Mouse (Mus musculus): ENCODE measurements at regions not wholly inside any gene's neighbourhood (a gene's known extent, or its start where the extent isn't known, plus 50 kb on each side); places are given as distances from the start of the nearest gene placed in this dataset.

GRCm38 (mm10) chr4:142829711-142830110, 383.1 kb downstream of the Prdm2 start:
- no peak for DNase-seq (ENCODE audit: low spot score in 2 of 2)
- H3K27ac ChIP-seq, result no peak overlapping the region
- H3K4me3 ChIP-seq, result no peak overlapping the region
- TF ChIP-seq CTCF (conservative IDR thresholded peaks at IDR 0.05), result no peak

GRCm38 (mm10) chr4:142828969-142829368, 383.8 kb downstream of the Prdm2 start:
- Histone ChIP-seq H3K27ac (no peak overlapping the region), H3K4me3 (no peak overlapping the region)
- DNase-seq (ENCODE audit: low spot score in 2 of 2), result no peak
- no peak for TF ChIP-seq CTCF (conservative IDR thresholded peaks at IDR 0.05)

GRCm38 (mm10) chr4:142826250-142826893, 386.4 kb downstream of the Prdm2 start:
- TF ChIP-seq CTCF (conservative IDR thresholded peaks at IDR 0.05), result no peak
- no peak overlapping the region for H3K27ac ChIP-seq
- no peak overlapping the region for H3K4me3 ChIP-seq
- DNase-seq (ENCODE audit: low spot score in 2 of 2), result peak in 1 of 2 experiments; percentile 10

GRCm38 (mm10) chr4:142825786-142826185, 387.0 kb downstream of the Prdm2 start:
- Histone ChIP-seq H3K4me3 (no peak overlapping the region), H3K27ac (no peak overlapping the region)
- no peak for TF ChIP-seq CTCF (conservative IDR thresholded peaks at IDR 0.05)

GRCm38 (mm10) chr4:142818440-142818839, 394.4 kb downstream of the Prdm2 start:
- Histone ChIP-seq H3K27ac (no peak overlapping the region), H3K4me3 (no peak overlapping the region)
- TF ChIP-seq CTCF (conservative IDR thresholded peaks at IDR 0.05), result no peak
- DNase-seq (ENCODE audit: low spot score in 2 of 2), result no peak

More at GRCm38 (mm10) chr4:142825786-142826185, 387.0 kb downstream of the Prdm2 start:
- DNase-seq (ENCODE audit: low spot score in 2 of 2), result no peak

- Histone ChIP-seq H3K27ac (no peak overlapping the region), H3K4me3 (no peak overlapping the region)
- DNase-seq (ENCODE audit: low spot score in 2 of 2), result no peak
- TF ChIP-seq CTCF (conservative IDR thresholded peaks at IDR 0.05), result peak; percentile 40
Observed at GRCm38 (mm10) chr4:142816986-142817385, 395.8 kb downstream of the Prdm2 start.

- Histone ChIP-seq H3K27ac (no peak overlapping the region), H3K4me3 (no peak overlapping the region)
- TF ChIP-seq CTCF (conservative IDR thresholded peaks at IDR 0.05), result no peak
- no peak for DNase-seq (ENCODE audit: low spot score in 2 of 2)
Observed at GRCm38 (mm10) chr4:142803819-142804218, 409.0 kb downstream of the Prdm2 start.

GRCm38 (mm10) chr4:142799291-142799690, 413.5 kb downstream of the Prdm2 start:
- no peak for DNase-seq (ENCODE audit: low spot score in 2 of 2)
- H3K27ac ChIP-seq, result no peak overlapping the region
- no peak for TF ChIP-seq CTCF (conservative IDR thresholded peaks at IDR 0.05)
- H3K4me3 ChIP-seq, result no peak overlapping the region

GRCm38 (mm10) chr4:142798834-142799233, 414.0 kb downstream of the Prdm2 start:
- peak; percentile 8 to 21 for DNase-seq (ENCODE audit: low spot score in 2 of 2)
- peak; percentile 43 for TF ChIP-seq CTCF (conservative IDR thresholded peaks at IDR 0.05)
- Histone ChIP-seq H3K4me3 (no peak overlapping the region), H3K27ac (no peak overlapping the region)

- H3K4me3 ChIP-seq, result no peak overlapping the region
- no peak for DNase-seq (ENCODE audit: low spot score in 2 of 2)
- no peak overlapping the region for H3K27ac ChIP-seq
- TF ChIP-seq CTCF (conservative IDR thresholded peaks at IDR 0.05), result no peak
Observed at GRCm38 (mm10) chr4:142792606-142792970, 420.2 kb downstream of the Prdm2 start.

GRCm38 (mm10) chr4:142791823-142792605, 420.8 kb downstream of the Prdm2 start:
- no peak for DNase-seq (ENCODE audit: low spot score in 2 of 2)
- TF ChIP-seq CTCF (conservative IDR thresholded peaks at IDR 0.05), result no peak
- Histone ChIP-seq H3K4me3 (no peak overlapping the region), H3K27ac (no peak overlapping the region)

- Histone ChIP-seq H3K27ac (no peak overlapping the region), H3K4me3 (no peak overlapping the region)
- no peak for TF ChIP-seq CTCF (conservative IDR thresholded peaks at IDR 0.05)
- DNase-seq (ENCODE audit: low spot score in 2 of 2), result no peak
Observed at GRCm38 (mm10) chr4:142789048-142789447, 423.7 kb downstream of the Prdm2 start.

- no peak for DNase-seq (ENCODE audit: low spot score in 2 of 2)
- H3K27ac ChIP-seq, result no peak overlapping the region
- no peak overlapping the region for H3K4me3 ChIP-seq
- no peak for TF ChIP-seq CTCF (conservative IDR thresholded peaks at IDR 0.05)
Observed at GRCm38 (mm10) chr4:142785386-142785785, 427.4 kb downstream of the Prdm2 start.
